Mouse (Mus musculus): Measurements from ENCODE around the gene Map6. TPM values are rescaled to one million over a fixed set of nuclear protein-coding genes. Genes with fewer than 3 reads are reported as not detected.

Gene Map6
- total and polyA plus RNA-seq, 3 experiments = 3.3 to 4.3 (median 3.5) TPM

DNA sequence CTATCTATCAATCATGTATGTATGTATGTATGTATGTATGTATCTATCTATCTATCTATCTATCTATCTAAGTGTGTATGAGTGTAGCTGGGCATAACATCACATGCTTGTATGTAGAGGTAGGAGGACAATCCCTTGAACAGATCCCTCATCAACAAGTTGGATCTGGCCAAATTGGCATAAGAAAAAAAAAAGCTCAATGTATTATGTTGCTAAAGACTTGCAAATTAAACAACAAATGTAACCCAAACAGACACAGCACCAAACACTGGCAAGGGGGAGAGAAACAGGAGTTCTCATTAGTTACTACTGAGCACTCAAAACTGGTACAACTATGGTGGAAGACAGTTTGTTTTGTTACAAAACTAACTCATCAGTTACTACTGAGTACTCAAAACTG lies 2.6 kb upstream of the Map6 start:
- intact Hi-C loops (cut with DNase I) = no loop called here
- no peaks in the 10 kb centered on the region; the same call in 1 of the 2 replicates for H3K27me3 ChIP-seq (ENCODE audit: control insufficient read depth, insufficient read depth, low read length)

DNA sequence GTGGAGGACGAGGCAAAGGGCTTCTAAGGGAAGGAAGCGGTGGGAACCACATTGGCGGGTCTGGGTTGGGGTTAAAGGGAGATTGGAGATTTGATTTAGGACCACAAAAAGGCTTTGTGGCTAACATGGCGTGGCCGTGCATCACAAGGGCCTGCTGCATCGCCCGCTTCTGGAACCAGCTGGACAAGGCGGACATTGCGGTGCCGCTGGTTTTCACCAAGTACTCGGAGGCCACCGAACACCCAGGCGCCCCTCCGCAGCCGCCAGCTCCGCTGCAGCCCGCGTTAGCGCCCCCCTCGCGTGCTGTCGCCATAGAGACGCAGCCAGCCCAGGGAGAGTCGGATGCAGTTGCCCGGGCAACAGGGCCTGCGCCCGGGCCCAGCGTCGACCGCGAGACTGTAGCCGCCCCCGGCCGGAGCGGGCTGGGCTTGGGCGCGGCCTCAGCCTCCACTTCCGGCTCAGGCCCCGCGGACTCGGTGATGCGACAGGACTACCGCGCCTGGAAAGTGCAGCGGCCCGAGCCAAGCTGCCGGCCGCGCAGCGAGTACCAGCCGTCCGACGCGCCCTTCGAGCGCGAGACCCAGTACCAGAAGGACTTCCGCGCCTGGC lies 754 bp downstream of the Map6 start:
- peak; percentile 74 to 78 for DNase-seq
- peak overlapping the region; percentile 68 for H3K4me3 ChIP-seq
- under 1% methylated on average over 59 of the region's 59 CpGs for WGBS
- peak overlapping the region; percentile 36; the same call in 1 of the 2 replicates for H3K27ac ChIP-seq
- no peak for TF ChIP-seq EP300 (IDR thresholded peaks at IDR 0.05; ENCODE audit: insufficient read depth, low read depth, low read length)
- no peak for TF ChIP-seq CTCF (IDR thresholded peaks at IDR 0.05)
- TF ChIP-seq POLR2A (IDR thresholded peaks at IDR 0.05; ENCODE audit: insufficient read depth, low read depth, low read length) = no peak
- intact Hi-C loops (cut with DNase I) = no loop called here
- peaks cover 11% of the 10 kb centered on the region for H3K4me1 ChIP-seq (ENCODE audit: control insufficient read depth, insufficient read depth, low read length)
- H3K27me3 ChIP-seq (ENCODE audit: control insufficient read depth, insufficient read depth, low read length) = no peaks in the 10 kb centered on the region; the same call in 1 of the 2 replicates
- peaks cover 2% of the 10 kb centered on the region for H3K79me2 ChIP-seq (replicated peaks; ENCODE audit: control insufficient read depth, insufficient read depth, low read length)
- 0 out of 2 replicates have a peak, but pooled peaks cover 2% of the 10 kb centered on the region for H3K36me3 ChIP-seq (ENCODE audit: control insufficient read depth, insufficient read depth, low read length)
- H3K9ac ChIP-seq (ENCODE audit: low read depth, low read length) = peak overlapping the region; percentile 68

More for the DNA sequence above, 2.6 kb upstream of the Map6 start:
- TF ChIP-seq EP300 (IDR thresholded peaks at IDR 0.05; ENCODE audit: insufficient read depth, low read depth, low read length) = no peak
- no peak for TF ChIP-seq CTCF (IDR thresholded peaks at IDR 0.05)
- TF ChIP-seq POLR2A (IDR thresholded peaks at IDR 0.05; ENCODE audit: insufficient read depth, low read depth, low read length) = no peak
- Histone ChIP-seq H3K4me1 (ENCODE audit: control insufficient read depth, insufficient read depth, low read length) (peaks cover 2% of the 10 kb centered on the region; the same call in 1 of the 2 replicates), H3K36me3 (ENCODE audit: control insufficient read depth, insufficient read depth, low read length) (no peaks in the 10 kb centered on the region), H3K27ac (no peak overlapping the region), H3K9ac (ENCODE audit: low read depth, low read length) (no peak overlapping the region), H3K79me2 (replicated peaks; ENCODE audit: control insufficient read depth, insufficient read depth, low read length) (no peaks in the 10 kb centered on the region; the same call in 1 of the 2 replicates), H3K4me3 (no peak overlapping the region)
- no peak for DNase-seq

DNA sequence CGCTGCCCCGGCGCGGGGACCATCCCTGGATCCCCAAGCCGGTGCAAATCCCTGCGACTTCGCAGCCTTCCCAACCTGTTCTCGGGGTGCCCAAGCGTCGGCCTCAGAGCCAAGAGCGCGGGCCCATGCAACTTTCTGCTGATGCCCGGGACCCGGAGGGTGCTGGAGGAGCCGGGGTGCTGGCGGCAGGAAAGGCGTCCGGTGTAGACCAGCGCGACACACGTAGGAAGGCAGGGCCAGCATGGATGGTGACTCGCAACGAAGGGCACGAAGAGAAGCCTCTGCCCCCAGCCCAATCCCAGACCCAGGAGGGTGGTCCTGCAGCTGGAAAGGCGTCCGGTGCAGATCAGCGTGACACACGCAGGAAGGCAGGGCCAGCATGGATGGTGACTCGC lies 1.3 kb downstream of the Map6 start:
- no peak for TF ChIP-seq CTCF (IDR thresholded peaks at IDR 0.05)
- no peak for TF ChIP-seq POLR2A (IDR thresholded peaks at IDR 0.05; ENCODE audit: insufficient read depth, low read depth, low read length)
- TF ChIP-seq EP300 (IDR thresholded peaks at IDR 0.05; ENCODE audit: insufficient read depth, low read depth, low read length) = no peak
- H3K9ac ChIP-seq (ENCODE audit: low read depth, low read length) = peak overlapping the region; percentile 68
- peaks cover 2% of the 10 kb centered on the region for H3K79me2 ChIP-seq (replicated peaks; ENCODE audit: control insufficient read depth, insufficient read depth, low read length)
- H3K27me3 ChIP-seq (ENCODE audit: control insufficient read depth, insufficient read depth, low read length) = no peaks in the 10 kb centered on the region; the same call in 1 of the 2 replicates
- H3K36me3 ChIP-seq (ENCODE audit: control insufficient read depth, insufficient read depth, low read length) = 0 out of 2 replicates have a peak, but pooled peaks cover 2% of the 10 kb centered on the region
- under 1% methylated on average over 29 of the region's 29 CpGs for WGBS
- H3K27ac ChIP-seq = peak overlapping the region; percentile 36; the same call in 1 of the 2 replicates
- H3K4me1 ChIP-seq (ENCODE audit: control insufficient read depth, insufficient read depth, low read length) = peaks cover 11% of the 10 kb centered on the region
- DNase-seq = no peak
- intact Hi-C loops (cut with DNase I) = no loop called here
- H3K4me3 ChIP-seq = peak overlapping the region; percentile 68

DNA sequence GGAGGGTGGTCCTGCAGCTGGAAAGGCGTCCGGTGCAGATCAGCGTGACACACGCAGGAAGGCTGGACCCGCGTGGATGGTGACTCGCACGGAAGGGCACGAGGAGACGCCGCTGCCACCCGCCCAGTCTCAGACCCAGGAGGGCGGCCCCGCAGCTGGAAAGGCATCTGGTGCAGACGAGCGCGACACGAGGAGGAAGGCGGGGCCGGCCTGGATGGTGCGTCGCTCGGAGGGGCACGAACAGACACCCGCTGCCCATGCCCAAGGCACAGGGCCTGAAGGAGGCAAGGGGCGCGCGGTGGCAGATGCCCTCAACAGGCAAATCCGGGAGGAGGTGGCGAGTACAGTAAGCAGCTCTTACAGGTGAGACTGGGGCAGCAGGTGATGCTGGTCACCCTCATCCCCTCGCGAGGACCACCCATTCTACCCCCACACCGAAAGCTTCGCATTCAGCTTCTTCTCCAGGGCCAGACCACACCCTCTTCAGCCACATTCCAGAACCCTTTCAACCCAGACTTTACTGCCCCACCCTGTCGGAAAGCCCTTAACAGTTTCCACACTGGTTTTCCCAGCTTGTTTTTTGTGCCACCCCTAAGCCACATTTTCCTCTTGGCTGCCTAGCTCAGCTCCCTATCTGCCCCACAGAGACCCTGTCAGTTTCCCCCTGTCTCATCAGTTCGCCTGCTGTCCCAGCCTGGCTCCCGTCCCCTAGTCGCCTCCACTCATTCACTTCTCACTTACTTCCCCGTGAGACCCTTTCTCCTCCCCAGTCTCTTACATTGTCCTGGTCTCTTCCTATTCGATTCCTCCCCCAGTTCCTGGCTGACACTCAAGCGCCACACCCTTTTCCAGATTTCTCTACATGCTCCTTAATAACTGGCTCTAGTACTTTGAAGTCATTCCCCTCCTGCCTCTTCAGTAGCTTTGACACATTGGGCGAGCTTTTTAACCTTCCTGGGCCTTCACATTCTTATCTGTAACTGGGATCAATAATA lies 2.0 kb downstream of the Map6 start:
- H3K27ac ChIP-seq = peak overlapping the region; percentile 21
- H3K79me2 ChIP-seq (replicated peaks; ENCODE audit: control insufficient read depth, insufficient read depth, low read length) = peaks cover 2% of the 10 kb centered on the region
- intact Hi-C loops (cut with DNase I) = no loop called here
- peak; percentile 22 to 41 for DNase-seq
- H3K36me3 ChIP-seq (ENCODE audit: control insufficient read depth, insufficient read depth, low read length) = 0 out of 2 replicates have a peak, but pooled peaks cover 2% of the 10 kb centered on the region
- H3K4me1 ChIP-seq (ENCODE audit: control insufficient read depth, insufficient read depth, low read length) = peaks cover 11% of the 10 kb centered on the region
- 10% methylated on average over 42 of the region's 42 CpGs for WGBS
- no peaks in the 10 kb centered on the region; the same call in 1 of the 2 replicates for H3K27me3 ChIP-seq (ENCODE audit: control insufficient read depth, insufficient read depth, low read length)
- H3K9ac ChIP-seq (ENCODE audit: low read depth, low read length) = peak overlapping the region; percentile 68
- TF ChIP-seq POLR2A (IDR thresholded peaks at IDR 0.05; ENCODE audit: insufficient read depth, low read depth, low read length) = no peak
- TF ChIP-seq EP300 (IDR thresholded peaks at IDR 0.05; ENCODE audit: insufficient read depth, low read depth, low read length) = no peak
- no peak for TF ChIP-seq CTCF (IDR thresholded peaks at IDR 0.05)
- peak overlapping the region; percentile 68 for H3K4me3 ChIP-seq

- 0 out of 2 replicates have a peak, but pooled peaks cover 2% of the 10 kb centered on the region for H3K36me3 ChIP-seq (ENCODE audit: control insufficient read depth, insufficient read depth, low read length)
- H3K27me3 ChIP-seq (ENCODE audit: control insufficient read depth, insufficient read depth, low read length) = no peaks in the 10 kb centered on the region; the same call in 1 of the 2 replicates
- TF ChIP-seq POLR2A (IDR thresholded peaks at IDR 0.05; ENCODE audit: insufficient read depth, low read depth, low read length) = no peak
- TF ChIP-seq EP300 (IDR thresholded peaks at IDR 0.05; ENCODE audit: insufficient read depth, low read depth, low read length) = no peak
- no peak for TF ChIP-seq CTCF (IDR thresholded peaks at IDR 0.05)
- 30% methylated on average over 9 of the region's 9 CpGs for WGBS
- no peak overlapping the region for H3K4me3 ChIP-seq
- peaks cover 11% of the 10 kb centered on the region for H3K4me1 ChIP-seq (ENCODE audit: control insufficient read depth, insufficient read depth, low read length)
- no peak overlapping the region for H3K9ac ChIP-seq (ENCODE audit: low read depth, low read length)
- H3K79me2 ChIP-seq (replicated peaks; ENCODE audit: control insufficient read depth, insufficient read depth, low read length) = peaks cover 2% of the 10 kb centered on the region
- peak overlapping the region; percentile 32 for H3K27ac ChIP-seq
- no peak for DNase-seq
- intact Hi-C loops (cut with DNase I) = no loop called here
These were observed 4.4 kb downstream of the Map6 start for GRCm38 (mm10) chr7:99271630-99272029.
